Mouse (Mus musculus) heart, adult 2 months (tissue): ENCODE results near the gene Nexn.
A peak's percentile ranks its signal among the peaks of the same experiment; 100 is the strongest.

Experiments
- CTCF ChIP-seq: fragments of 200-600 bp; IDR thresholded peaks from 2 replicates; pipeline ENCODE4 v1.8.1; 2022; ENCODE audit warnings: antibody characterized with exemption, mild to moderate bottlenecking, moderate library complexity
- POLR2A ChIP-seq: fragments of 200-500 bp; IDR thresholded peaks from 2 replicates; pipeline ENCODE4 v1.6.1; 2011; ENCODE audit warnings: mild to moderate bottlenecking, low read depth, low read length, control low read depth; ENCODE audit not compliant: insufficient read depth

DNA sequence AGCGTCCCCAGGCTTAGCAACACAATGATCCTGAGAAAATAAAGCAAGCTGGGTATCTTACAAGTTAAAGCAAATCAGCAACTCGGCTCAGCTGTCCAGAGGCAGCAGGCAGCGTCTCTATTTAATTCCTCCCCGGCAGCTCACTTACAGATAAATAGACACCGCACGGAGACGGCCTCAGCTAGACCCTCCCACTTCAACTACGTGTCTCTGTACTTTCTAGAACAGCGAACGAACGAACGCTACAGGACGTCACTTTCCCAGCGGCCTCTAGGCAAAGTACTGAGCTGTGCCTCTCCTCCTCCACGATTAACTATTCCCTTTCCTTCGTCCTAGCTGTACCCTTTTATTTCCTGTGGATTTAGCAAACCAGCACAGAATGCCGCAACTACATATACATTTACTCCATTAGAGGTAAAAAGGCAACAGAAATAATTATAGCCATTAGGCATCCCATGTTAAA is 72.5 kb downstream of the Nexn start:
- TF ChIP-seq CTCF (peak; percentile 36), POLR2A (peak; percentile 99)
